Mouse (Mus musculus) intestine, postnatal 0 days (tissue): ENCODE results near the gene Tnnc2. TPM values are rescaled to one million over a fixed set of nuclear protein-coding genes. Genes with fewer than 3 reads are reported as not detected.

Experiments used
- ATAC-seq: fragments of 200-750 bp; cut with Nextera tagmentation; 2 replicates; pipeline ENCODE4 v1.8.0; 2017; ENCODE audit warnings: mild to moderate bottlenecking, moderate TSS enrichment, moderate library complexity
- H3K27ac ChIP-seq: fragments of 300-500 bp; sonication (generic); 2 replicates; pipeline ENCODE4 v1.5.1; 2014; ENCODE audit warnings: mild to moderate bottlenecking, low read depth, low read length, moderate library complexity
- H3K27me3 ChIP-seq: fragments of 300-500 bp; sonication (generic); replicated peaks from 2 replicates; pipeline ENCODE4 v1.6.1; 2014; ENCODE audit warnings: low read length, mixed read lengths; ENCODE audit not compliant: control insufficient read depth, insufficient read depth
- H3K36me3 ChIP-seq: fragments of 300-500 bp; sonication (generic); 2 replicates; pipeline ENCODE4 v1.6.1; 2014; ENCODE audit warnings: mild to moderate bottlenecking, moderate library complexity; ENCODE audit not compliant: control insufficient read depth, insufficient read depth
- H3K4me1 ChIP-seq: fragments of 300-500 bp; sonication (generic); replicated peaks from 2 replicates; pipeline ENCODE4 v1.6.1; 2014; ENCODE audit warnings: antibody characterized with exemption, low read length, mixed read lengths; ENCODE audit not compliant: control insufficient read depth, insufficient read depth
- H3K4me2 ChIP-seq: fragments of 300-500 bp; sonication (generic); replicated peaks from 2 replicates; pipeline ENCODE4 v1.6.1; 2014; ENCODE audit warnings: low read depth, mild to moderate bottlenecking, moderate library complexity
- H3K4me3 ChIP-seq: fragments of 300-500 bp; sonication (generic); 2 replicates; pipeline ENCODE4 v1.5.1; 2014; ENCODE audit warnings: low read depth, low read length
- H3K9ac ChIP-seq: fragments of 300-500 bp; sonication (generic); 2 replicates; pipeline ENCODE4 v1.6.1; 2014; ENCODE audit warnings: mild to moderate bottlenecking, low read depth, low read length
- H3K9me3 ChIP-seq: fragments of 300-500 bp; sonication (generic); 2 replicates; pipeline ENCODE4 v1.6.1; 2016; ENCODE audit warnings: mixed run types; ENCODE audit not compliant: control insufficient read depth
- CTCF ChIP-seq: sonication (generic); IDR thresholded peaks from 2 replicates; pipeline ENCODE4 v1.5.1; 2016; ENCODE audit warnings: low read depth, mild to moderate bottlenecking, control low read depth, antibody characterized with exemption, moderate library complexity
- WGBS: fragments of 180-500 bp; shearing (Covaris S2); extraction: QIAGEN DNeasy Blood & Tissue Kit; methylation state at CpG from one replicate; pipeline ENCODE4 v1.1.7; 2014; 5-methylcytosine and 5-hydroxymethylcytosine counted together
- polyA plus RNA-seq: library from polyadenylated mRNA; unstranded; fragments of >200 nt; fragmentation: Nextera tagmentation; extraction: Ambion mirVana; gene quantifications from 2 replicates; pipeline ENCODE4 v1.2.1, GENCODE M21; 2015

The Tnnc2 gene
- 0.51 and 0.73 TPM in 2 replicates for polyA plus RNA-seq

GRCm38 (mm10) chr2:164779481-164780086 lies at the start of gene Tnnc2:
Tnnc2 (minus strand) TSS chr2:164779967.
- Histone ChIP-seq H3K27ac (no peak within 1 kb of the TSS), H3K36me3 (no peaks in the 10 kb centered on the region), H3K4me2 (no peak within 1 kb of the TSS), H3K9ac (no peak within 1 kb of the TSS), H3K4me3 (no peak within 1 kb of the TSS), H3K9me3 (no peaks in the 10 kb centered on the region), H3K27me3 (no peaks in the 10 kb centered on the region), H3K4me1 (0 out of 2 replicates have a peak, but pooled peaks cover 3% of the 10 kb centered on the region)
- TF ChIP-seq CTCF = no peak
- whole genome bisulfite sequencing = 69% methylated on average over 8 of the region's 8 CpGs
- no peak for ATAC-seq

GRCm38 (mm10) chr2:164829090-164829489 lies 49.3 kb upstream of the Tnnc2 start:
- Histone ChIP-seq H3K36me3 (peaks cover 34% of the 10 kb centered on the region), H3K4me1 (0 out of 2 replicates have a peak, but pooled peaks cover 3% of the 10 kb centered on the region), H3K27me3 (no peaks in the 10 kb centered on the region), H3K4me2 (no peak overlapping the region), H3K9ac (no peak overlapping the region), H3K4me3 (no peak overlapping the region), H3K9me3 (no peaks in the 10 kb centered on the region), H3K27ac (no peak overlapping the region)
- no peak for TF ChIP-seq CTCF
- WGBS = 93% methylated on average over 1 of the region's 1 CpGs
- ATAC-seq = no peak

- Histone ChIP-seq H3K9me3 (no peaks in the 10 kb centered on the region), H3K9ac (no peak within 1 kb of the TSS), H3K36me3 (peaks cover 34% of the 10 kb centered on the region), H3K4me1 (0 out of 2 replicates have a peak, but pooled peaks cover 3% of the 10 kb centered on the region), H3K4me3 (no peak within 1 kb of the TSS), H3K27ac (no peak within 1 kb of the TSS), H3K4me2 (no peak within 1 kb of the TSS), H3K27me3 (no peaks in the 10 kb centered on the region)
- WGBS = 87% methylated on average over 6 of the region's 6 CpGs
- ATAC-seq = no peak
- TF ChIP-seq CTCF = no peak
Measured at GRCm38 (mm10) chr2:164828437-164828836, 48.7 kb upstream of the Tnnc2 start, which contains the start of gene Spata25. Spata25 (minus strand) TSS chr2:164828537.

- no peak overlapping the region for H3K4me3 ChIP-seq
- 86% methylated on average over 16 of the region's 16 CpGs for WGBS
- H3K4me1 ChIP-seq = no peaks in the 10 kb centered on the region
- TF ChIP-seq CTCF = no peak
- no peaks in the 10 kb centered on the region for H3K27me3 ChIP-seq
- ATAC-seq = no peak
- no peak overlapping the region for H3K9ac ChIP-seq
- no peak overlapping the region for H3K27ac ChIP-seq
- no peak overlapping the region for H3K4me2 ChIP-seq
- H3K9me3 ChIP-seq = no peaks in the 10 kb centered on the region
- H3K36me3 ChIP-seq = peaks cover 34% of the 10 kb centered on the region
Measured at GRCm38 (mm10) chr2:164827146-164827850, 47.5 kb upstream of the Tnnc2 start.

- WGBS = 94% methylated on average over 17 of the region's 17 CpGs
- ATAC-seq = no peak
- Histone ChIP-seq H3K4me1 (no peaks in the 10 kb centered on the region), H3K27me3 (no peaks in the 10 kb centered on the region), H3K9ac (no peak overlapping the region), H3K36me3 (peaks cover 48% of the 10 kb centered on the region), H3K4me3 (no peak overlapping the region), H3K4me2 (no peak overlapping the region), H3K27ac (no peak overlapping the region), H3K9me3 (no peaks in the 10 kb centered on the region)
- no peak for TF ChIP-seq CTCF
Measured at GRCm38 (mm10) chr2:164825521-164825920, 45.8 kb upstream of the Tnnc2 start.

- no peaks in the 10 kb centered on the region for H3K27me3 ChIP-seq
- no peaks in the 10 kb centered on the region for H3K4me1 ChIP-seq
- H3K4me2 ChIP-seq = no peak overlapping the region
- H3K9ac ChIP-seq = no peak overlapping the region
- no peak overlapping the region for H3K4me3 ChIP-seq
- peaks cover 55% of the 10 kb centered on the region for H3K36me3 ChIP-seq
- TF ChIP-seq CTCF = no peak
- H3K9me3 ChIP-seq = no peaks in the 10 kb centered on the region
- WGBS = 87% methylated on average over 4 of the region's 4 CpGs
- ATAC-seq = no peak
- H3K27ac ChIP-seq = no peak overlapping the region
Measured at GRCm38 (mm10) chr2:164823969-164824368, 44.2 kb upstream of the Tnnc2 start.
